Mouse (Mus musculus) midbrain, postnatal 0 days (tissue): ENCODE data around the gene Gm3404. TPM values are rescaled to one million over a fixed set of nuclear protein-coding genes. Genes with fewer than 3 reads are reported as not detected.
"Not testable (repeated sequence)": the region's sequence is repeated elsewhere in the genome, so short reads cannot be mapped to it uniquely, and the experiment has no call there.

Experiments
- ATAC-seq: fragments of 200-750 bp; cut with Nextera tagmentation; 2 replicates; pipeline ENCODE4 v1.8.0; 2017; ENCODE audit warnings: moderate number of reproducible peaks, mild to moderate bottlenecking, moderate TSS enrichment, moderate library complexity; ENCODE audit not compliant: low FRiP score
- DNase-seq: peaks from one replicate; pipeline ENCODE4 v3.0.0-alpha.2; 2015; ENCODE audit warnings: low spot score
- H3K27ac ChIP-seq: fragments of 300-500 bp; sonication (generic); 2 replicates; pipeline ENCODE4 v1.5.1; 2014; ENCODE audit warnings: low read depth, mild to moderate bottlenecking, low read length, mixed read lengths
- H3K27me3 ChIP-seq: fragments of 300-500 bp; sonication (generic); 2 replicates; pipeline ENCODE4 v1.6.1; 2014; ENCODE audit warnings: low read length, control low read depth, mixed read lengths; ENCODE audit not compliant: insufficient read depth
- H3K36me3 ChIP-seq: fragments of 300-500 bp; sonication (generic); 2 replicates; pipeline ENCODE4 v1.6.1; 2014; ENCODE audit warnings: low read length, control low read depth, mixed read lengths; ENCODE audit not compliant: insufficient read depth
- H3K4me1 ChIP-seq: fragments of 300-500 bp; sonication (generic); 2 replicates; pipeline ENCODE4 v1.6.1; 2014; ENCODE audit warnings: mild to moderate bottlenecking, control low read depth, antibody characterized with exemption, low read length, mixed read lengths; ENCODE audit not compliant: insufficient read depth
- H3K4me2 ChIP-seq: fragments of 300-500 bp; sonication (generic); 2 replicates; pipeline ENCODE4 v1.6.1; 2014; ENCODE audit warnings: low read depth, mild to moderate bottlenecking, low read length, mixed read lengths; ENCODE audit not compliant: poor library complexity, severe bottlenecking
- H3K4me3 ChIP-seq: fragments of 300-500 bp; sonication (generic); 2 replicates; pipeline ENCODE4 v1.5.1; 2014; ENCODE audit warnings: low read depth, mild to moderate bottlenecking, low read length, moderate library complexity
- H3K9ac ChIP-seq: fragments of 300-500 bp; sonication (generic); replicated peaks from 2 replicates; pipeline ENCODE4 v1.6.1; 2014; ENCODE audit warnings: mild to moderate bottlenecking, low read length, moderate library complexity, mixed read lengths; ENCODE audit not compliant: poor library complexity, severe bottlenecking
- H3K9me3 ChIP-seq: fragments of 300-500 bp; sonication (generic); 2 replicates; pipeline ENCODE4 v1.6.1; 2016; ENCODE audit warnings: low read length, control low read depth
- CTCF ChIP-seq: IDR thresholded peaks from 2 replicates; pipeline ENCODE4 v1.5.1; 2016; ENCODE audit warnings: antibody characterized with exemption, mild to moderate bottlenecking
- WGBS: fragments of 180-500 bp; shearing (Covaris S2); extraction: QIAGEN DNeasy Blood & Tissue Kit; methylation state at CpG from one replicate; pipeline ENCODE4 v1.1.7; 2014; 5-methylcytosine and 5-hydroxymethylcytosine counted together
- polyA plus RNA-seq: library from polyadenylated mRNA; unstranded; fragments of >200 nt; fragmentation: Nextera tagmentation; extraction: Ambion mirVana; gene quantifications from 2 replicates; pipeline ENCODE4 v1.2.1, GENCODE M21; 2015
- total RNA-seq: library from RNA; depleted of rRNA; stranded (reverse); fragments of >200 nt; gene quantifications from 2 replicates; pipeline ENCODE4 v1.2.3, GENCODE M21; 2014; rRNA removed

Gene Gm3404
- not detected in 2 replicates for total RNA-seq
- polyA plus RNA-seq: not detected in 2 replicates

- H3K4me3 ChIP-seq, DNase-seq, H3K4me1 ChIP-seq, H3K27me3 ChIP-seq, H3K4me2 ChIP-seq, H3K9me3 ChIP-seq, ATAC-seq, H3K36me3 ChIP-seq, H3K9ac ChIP-seq, H3K27ac ChIP-seq: not testable (repeated sequence)
- 97% methylated on average over 3 of the region's 3 CpGs for WGBS
Measured at GRCm38 (mm10) chr5:146525501-146525900, at the start of gene Gm3404. Gene Gm3404 (plus strand): TSS chr5:146525801.

DNA sequence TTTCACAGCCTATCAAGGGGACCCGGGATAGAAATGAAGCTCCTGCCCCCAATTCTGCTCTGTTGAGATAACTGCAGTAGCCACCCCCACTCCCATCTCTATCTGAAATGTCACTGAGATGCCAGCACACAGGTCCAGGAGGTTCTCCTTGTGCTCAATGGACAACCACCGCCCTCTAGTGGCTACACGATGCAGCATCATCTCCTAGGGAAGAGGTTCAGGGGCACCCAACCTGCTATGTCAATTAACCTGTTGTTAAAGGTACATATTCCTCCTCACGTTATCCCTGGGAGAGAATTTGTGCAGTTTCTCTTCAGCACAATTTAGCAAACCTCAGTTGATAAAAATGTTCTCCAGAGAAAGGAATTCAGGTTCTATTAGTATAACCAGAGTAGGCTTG is 46.0 kb upstream of the Gm3404 start:
- ATAC-seq, H3K4me1 ChIP-seq, H3K27ac ChIP-seq, H3K4me2 ChIP-seq, DNase-seq, H3K36me3 ChIP-seq, H3K9ac ChIP-seq, H3K4me3 ChIP-seq, H3K27me3 ChIP-seq, H3K9me3 ChIP-seq: not testable (repeated sequence)
- WGBS: 8% methylated on average over 4 of the region's 4 CpGs
- peak; percentile 75 for TF ChIP-seq CTCF

- H3K9me3 ChIP-seq, H3K4me1 ChIP-seq, H3K9ac ChIP-seq, H3K4me2 ChIP-seq, H3K4me3 ChIP-seq, DNase-seq, ATAC-seq, H3K27ac ChIP-seq, H3K27me3 ChIP-seq, H3K36me3 ChIP-seq: not testable (repeated sequence)
- no CpG with 5 or more reads among the region's 3 CpGs for WGBS
Measured at GRCm38 (mm10) chr5:146481665-146482064, 43.9 kb upstream of the Gm3404 start, which contains the start of gene Gm6408. Gene Gm6408 (plus strand): TSS chr5:146481965.

DNA sequence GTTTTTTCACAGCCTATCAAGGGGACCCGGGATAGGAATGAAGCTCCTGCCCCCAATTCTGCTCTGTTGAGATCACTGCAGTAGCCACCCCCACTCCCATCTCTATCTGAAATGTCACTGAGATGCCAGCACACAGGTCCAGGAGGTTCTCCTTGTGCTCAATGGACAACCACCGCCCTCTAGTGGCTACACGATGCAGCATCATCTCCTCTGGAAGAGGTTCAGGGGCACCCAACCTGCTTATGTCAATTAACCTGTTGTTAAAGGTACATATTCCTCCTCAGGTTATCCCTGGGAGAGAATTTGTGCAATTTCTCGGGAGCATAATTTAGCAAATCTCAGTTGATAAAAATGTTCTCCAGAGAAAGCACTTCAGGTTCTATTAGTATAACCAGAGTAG is 36.6 kb upstream of the Gm3404 start:
- H3K27ac ChIP-seq, H3K9ac ChIP-seq, H3K27me3 ChIP-seq, DNase-seq, H3K4me3 ChIP-seq, H3K36me3 ChIP-seq, H3K9me3 ChIP-seq, H3K4me1 ChIP-seq, ATAC-seq, H3K4me2 ChIP-seq: not testable (repeated sequence)
- 9% methylated on average over 3 of the region's 4 CpGs for WGBS
- TF ChIP-seq CTCF: peak; percentile 58

- no CpG with 5 or more reads among the region's 5 CpGs for WGBS
- not testable (repeated sequence) for ATAC-seq
Measured at GRCm38 (mm10) chr5:146491063-146491462, 34.5 kb upstream of the Gm3404 start, which contains the start of gene Gm6370. Gene Gm6370 (plus strand): TSS chr5:146491363.

DNA sequence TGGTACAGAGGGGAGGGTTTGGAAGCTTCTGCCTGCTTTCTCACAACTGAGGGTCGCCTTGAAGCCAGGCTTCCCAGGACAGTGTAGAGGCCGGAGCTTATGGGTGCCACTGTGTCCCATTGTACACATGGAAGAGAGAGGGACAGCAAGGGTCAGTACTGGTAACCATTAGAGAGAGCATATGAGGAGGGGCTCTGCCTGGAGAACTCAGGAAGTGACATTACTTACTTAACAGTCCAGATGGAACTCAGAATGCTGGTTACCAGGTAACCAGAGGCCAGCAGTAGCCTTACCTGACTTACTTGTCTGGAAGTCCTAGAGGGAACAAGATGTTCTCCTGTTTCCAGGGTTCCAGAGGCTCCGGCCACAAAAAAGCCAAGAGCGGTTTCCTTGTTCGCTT is 23.5 kb upstream of the Gm3404 start, which contains the start of gene 4930449I24Rik:
TSS of gene 4930449I24Rik (plus strand) at position 301 of the 400 bp plus-strand sequence.
- not testable (repeated sequence) for H3K36me3 ChIP-seq, H3K9me3 ChIP-seq, H3K4me1 ChIP-seq, H3K4me3 ChIP-seq, H3K9ac ChIP-seq, H3K4me2 ChIP-seq, H3K27me3 ChIP-seq, DNase-seq, H3K27ac ChIP-seq, ATAC-seq
- no CpG with 5 or more reads among the region's 5 CpGs for WGBS

More at GRCm38 (mm10) chr5:146491063-146491462, 34.5 kb upstream of the Gm3404 start, which contains the start of gene Gm6370:
- H3K27me3 ChIP-seq, H3K4me2 ChIP-seq, DNase-seq, H3K27ac ChIP-seq, H3K4me3 ChIP-seq, H3K9ac ChIP-seq, H3K9me3 ChIP-seq, H3K4me1 ChIP-seq, H3K36me3 ChIP-seq: not testable (repeated sequence)

GRCm38 (mm10) chr5:146513823-146514222 is 11.8 kb upstream of the Gm3404 start, which contains the start of gene Gm3402:
Gene Gm3402 (plus strand): TSS chr5:146514123.
- not testable (repeated sequence) for H3K9ac ChIP-seq, H3K27ac ChIP-seq, H3K36me3 ChIP-seq, H3K4me1 ChIP-seq, H3K4me3 ChIP-seq, H3K27me3 ChIP-seq, ATAC-seq, DNase-seq, H3K9me3 ChIP-seq, H3K4me2 ChIP-seq
- no CpG with 5 or more reads among the region's 5 CpGs for WGBS

DNA sequence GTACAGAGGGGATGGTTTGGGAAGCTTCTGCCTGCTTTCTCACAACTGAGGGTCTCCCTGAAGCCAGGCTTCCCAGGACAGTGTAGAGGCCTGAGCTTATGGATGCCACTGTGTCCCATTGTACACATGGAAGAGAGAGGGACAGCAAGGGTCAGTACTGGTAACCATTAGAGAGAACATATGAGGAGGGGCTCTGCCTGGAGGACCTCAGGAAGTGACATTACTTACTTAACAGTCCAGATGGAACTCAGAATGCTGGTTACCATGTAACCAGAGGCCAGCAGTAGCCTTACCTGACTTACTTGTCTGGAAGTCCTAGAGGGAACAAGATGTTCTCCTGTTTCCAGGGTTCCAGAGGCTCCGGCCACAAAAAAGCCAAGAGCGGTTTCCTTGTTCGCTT is 11.7 kb downstream of the Gm3404 start, which contains the start of gene Gm3409:
TSS of gene Gm3409 (plus strand) at position 301 of the 400 bp plus-strand sequence.
- H3K9me3 ChIP-seq, H3K36me3 ChIP-seq, H3K27me3 ChIP-seq, H3K4me2 ChIP-seq, H3K9ac ChIP-seq, H3K27ac ChIP-seq, H3K4me3 ChIP-seq, ATAC-seq, H3K4me1 ChIP-seq, DNase-seq: not testable (repeated sequence)
- WGBS: 93% methylated on average over 2 of the region's 3 CpGs

GRCm38 (mm10) chr5:146555836-146556235 is 30.2 kb downstream of the Gm3404 start, which contains the start of gene Gm3415:
Gene Gm3415 (plus strand): TSS chr5:146556136.
- not testable (repeated sequence) for H3K9ac ChIP-seq, DNase-seq, H3K9me3 ChIP-seq, H3K27me3 ChIP-seq, H3K4me1 ChIP-seq, ATAC-seq, H3K27ac ChIP-seq, H3K4me3 ChIP-seq, H3K36me3 ChIP-seq, H3K4me2 ChIP-seq
- no CpG with 5 or more reads among the region's 3 CpGs for WGBS
